Mouse (Mus musculus): ENCODE measurements around the gene Fstl4.

The Fstl4 gene

DNA sequence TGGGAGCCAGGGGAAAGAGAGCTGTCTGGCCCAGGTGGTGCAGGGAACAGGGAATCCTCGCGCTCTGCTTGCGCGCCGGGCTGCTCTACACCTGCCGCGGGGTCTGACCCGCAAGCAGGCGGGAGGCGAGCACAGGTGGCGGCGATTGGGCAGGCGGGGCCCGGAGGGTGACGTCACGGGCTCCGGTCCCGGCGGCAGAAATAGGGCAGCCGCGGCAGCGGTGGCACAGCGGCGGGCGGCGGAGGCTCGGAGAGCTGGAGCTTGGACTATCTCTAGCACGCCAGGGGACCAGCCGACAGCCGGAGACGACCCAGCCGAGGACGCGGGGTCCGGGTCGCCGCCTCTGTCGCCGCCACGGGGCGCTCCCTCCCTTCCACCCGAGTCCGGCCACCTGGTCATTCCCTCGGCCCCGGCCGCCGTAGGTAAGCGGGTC is at the start of gene Fstl4:
Fstl4 (plus strand) TSS at position 174 of the 433 bp plus-strand sequence.
- DNase-seq (ENCODE audit: low read depth), result no peak

- no peak for DNase-seq (ENCODE audit: low read depth)
These were observed 45.9 kb upstream of the Fstl4 start for GRCm38 (mm10) chr11:52718570-52718969.

GRCm38 (mm10) chr11:52721087-52721486 is 43.3 kb upstream of the Fstl4 start:
- no peak for DNase-seq (ENCODE audit: low read depth)

- no peak for DNase-seq (ENCODE audit: low read depth)
These were observed 41.7 kb upstream of the Fstl4 start for GRCm38 (mm10) chr11:52722706-52723105.

- no peak for DNase-seq (ENCODE audit: low read depth)
These were observed 38.4 kb upstream of the Fstl4 start for GRCm38 (mm10) chr11:52726001-52726400.

GRCm38 (mm10) chr11:52728479-52728878 is 36.0 kb upstream of the Fstl4 start:
- DNase-seq (ENCODE audit: low read depth), result no peak

- DNase-seq (ENCODE audit: low read depth), result no peak
These were observed 34.5 kb upstream of the Fstl4 start for GRCm38 (mm10) chr11:52729890-52730289.

- DNase-seq (ENCODE audit: low read depth), result no peak
These were observed 32.5 kb upstream of the Fstl4 start for GRCm38 (mm10) chr11:52731979-52732378.

DNA sequence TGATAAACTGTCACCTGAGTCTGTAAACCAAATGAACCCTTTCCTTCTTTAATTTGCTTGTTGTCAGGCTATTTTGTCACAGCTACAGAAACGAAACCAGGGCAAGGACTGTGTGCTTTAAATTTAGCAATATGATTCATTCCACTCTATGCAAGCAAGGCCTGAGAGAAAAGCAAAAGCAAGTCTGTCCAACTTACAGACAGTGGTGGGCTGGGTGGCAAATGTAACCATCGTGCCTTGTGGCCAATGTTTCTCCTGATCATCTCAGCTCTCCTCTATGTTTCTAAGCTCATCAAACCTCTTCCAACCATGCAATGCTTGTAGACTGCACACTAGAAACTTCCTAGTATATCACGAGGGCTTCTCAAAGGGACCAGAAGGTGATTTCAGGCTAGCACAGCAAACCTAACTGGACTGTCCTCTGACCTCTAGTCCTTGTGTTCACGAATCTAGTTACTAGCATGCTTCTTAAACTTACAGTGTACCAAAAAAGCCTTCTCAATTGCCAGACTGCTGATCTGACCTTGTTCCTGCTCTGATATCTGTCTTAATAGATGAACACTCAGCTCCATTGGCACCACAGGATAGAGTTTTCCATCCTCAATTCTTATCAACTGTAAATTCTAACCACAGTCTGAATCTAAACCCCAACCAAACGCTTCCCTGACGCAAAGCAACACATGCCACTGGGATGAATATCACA is 29.8 kb upstream of the Fstl4 start:
- no peak for DNase-seq (ENCODE audit: low read depth)

DNA sequence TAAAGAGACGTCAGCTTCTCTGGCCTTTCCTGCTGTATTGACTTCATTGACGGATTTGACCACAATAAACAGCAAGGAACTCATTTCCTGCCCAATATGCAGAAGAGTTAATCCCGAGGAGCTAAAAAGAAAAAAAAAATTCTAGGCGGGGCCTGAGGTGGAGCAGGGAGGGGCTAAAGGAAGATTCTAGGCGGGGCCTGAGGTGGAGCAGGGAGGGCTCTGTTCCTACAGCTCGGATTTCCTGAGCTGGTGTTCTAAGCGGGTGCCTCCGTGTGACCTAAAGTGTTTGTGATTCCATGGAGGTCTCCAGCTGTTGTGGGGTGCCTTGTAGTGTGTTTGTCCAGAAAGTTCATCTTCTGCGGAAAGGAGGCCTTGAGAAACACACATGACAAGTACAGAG is 25.2 kb upstream of the Fstl4 start:
- no peak for DNase-seq (ENCODE audit: low read depth)

- no peak for DNase-seq (ENCODE audit: low read depth)
These were observed 24.0 kb upstream of the Fstl4 start for GRCm38 (mm10) chr11:52740466-52740865.

GRCm38 (mm10) chr11:52743956-52744355 is 20.5 kb upstream of the Fstl4 start:
- DNase-seq (ENCODE audit: low read depth), result no peak

DNA sequence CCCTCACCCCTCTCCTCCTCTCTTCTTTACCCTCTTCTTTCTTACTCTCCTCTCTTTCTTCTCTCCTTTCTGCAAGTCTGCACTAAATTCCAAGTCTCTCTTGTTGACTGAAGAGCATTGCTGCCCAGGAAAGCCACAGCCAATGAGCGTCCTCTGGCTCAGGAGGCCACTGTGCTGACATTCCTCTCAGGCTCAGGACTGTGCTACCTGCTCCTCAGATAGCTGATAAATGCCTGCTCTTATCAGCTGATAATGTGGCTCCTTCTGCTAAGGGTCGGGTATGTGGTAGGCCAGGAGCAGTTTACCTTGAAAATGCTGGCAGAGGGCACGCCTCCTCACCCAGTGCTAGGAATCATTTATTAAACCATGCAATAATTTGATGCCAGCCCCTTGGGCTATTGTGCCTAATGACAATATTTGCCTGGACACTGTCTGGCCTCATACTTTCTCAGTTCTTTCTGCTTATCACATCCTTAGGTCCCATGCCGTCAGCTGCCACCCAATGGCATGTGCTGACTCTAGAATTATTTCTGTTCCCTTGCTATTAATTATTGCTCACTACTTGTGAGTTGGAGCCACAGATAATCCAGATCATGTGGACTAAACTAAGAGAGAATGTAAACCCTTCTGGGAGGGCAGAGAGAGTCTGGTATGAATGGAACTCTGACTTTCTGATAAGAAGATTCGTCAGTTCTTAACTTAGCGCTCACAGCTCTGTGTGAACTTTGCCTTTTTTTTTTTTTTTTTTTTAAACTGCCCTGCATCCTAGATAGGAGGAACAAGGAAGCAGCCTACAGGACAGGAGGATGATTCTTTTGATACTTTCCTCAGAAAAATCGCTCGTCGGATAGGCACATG is 19.6 kb upstream of the Fstl4 start:
- no peak for DNase-seq (ENCODE audit: low read depth)

GRCm38 (mm10) chr11:52747206-52747605 is 17.2 kb upstream of the Fstl4 start:
- peak; percentile 17 for DNase-seq (ENCODE audit: low read depth)

- DNase-seq (ENCODE audit: low read depth), result no peak
These were observed 16.5 kb upstream of the Fstl4 start for GRCm38 (mm10) chr11:52747766-52748456.

DNA sequence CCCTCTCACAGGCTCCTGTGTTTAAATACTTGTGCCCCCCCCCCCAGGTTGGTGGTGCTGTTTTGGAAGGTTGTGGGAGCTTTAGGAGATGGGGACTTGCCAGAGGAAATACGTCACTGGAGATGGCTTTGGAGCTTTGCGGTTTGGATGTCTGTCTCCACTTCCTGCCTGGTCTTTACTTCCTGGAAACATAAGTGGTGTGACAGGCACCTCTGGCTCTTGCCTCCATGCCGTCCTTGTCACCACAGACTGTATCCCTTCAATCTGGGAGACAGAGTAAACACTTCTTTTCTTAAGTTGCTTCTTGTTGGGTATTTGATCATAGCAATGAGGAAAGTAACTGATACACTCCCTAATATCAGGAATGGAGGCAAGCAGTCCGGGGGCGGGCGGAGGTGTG is 14.4 kb upstream of the Fstl4 start:
- no peak for DNase-seq (ENCODE audit: low read depth)

GRCm38 (mm10) chr11:52752524-52752923 is 11.9 kb upstream of the Fstl4 start:
- DNase-seq (ENCODE audit: low read depth), result no peak

DNA sequence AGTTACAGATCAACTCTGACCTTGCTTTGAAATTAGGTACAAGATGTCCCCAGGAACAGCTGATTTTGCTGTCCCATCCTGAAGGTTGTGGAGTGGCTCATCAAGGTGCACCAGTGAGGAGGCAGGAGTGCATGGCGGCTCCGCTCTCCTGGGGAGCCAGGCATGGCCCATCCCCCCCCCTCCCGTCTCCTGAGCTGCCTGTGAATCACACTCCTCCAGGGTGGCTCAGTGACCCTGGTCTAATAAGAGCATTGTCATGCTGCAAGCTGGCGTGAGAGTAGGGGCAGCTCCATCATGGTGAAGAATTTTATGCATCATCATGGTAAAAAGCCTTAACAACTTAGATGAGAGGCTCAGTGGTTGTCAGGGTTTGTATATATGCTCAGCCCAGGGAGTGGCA is 11.2 kb upstream of the Fstl4 start:
- no peak for DNase-seq (ENCODE audit: low read depth)

- DNase-seq (ENCODE audit: low read depth), result no peak
These were observed 2.6 kb upstream of the Fstl4 start for GRCm38 (mm10) chr11:52761800-52762199.

DNA sequence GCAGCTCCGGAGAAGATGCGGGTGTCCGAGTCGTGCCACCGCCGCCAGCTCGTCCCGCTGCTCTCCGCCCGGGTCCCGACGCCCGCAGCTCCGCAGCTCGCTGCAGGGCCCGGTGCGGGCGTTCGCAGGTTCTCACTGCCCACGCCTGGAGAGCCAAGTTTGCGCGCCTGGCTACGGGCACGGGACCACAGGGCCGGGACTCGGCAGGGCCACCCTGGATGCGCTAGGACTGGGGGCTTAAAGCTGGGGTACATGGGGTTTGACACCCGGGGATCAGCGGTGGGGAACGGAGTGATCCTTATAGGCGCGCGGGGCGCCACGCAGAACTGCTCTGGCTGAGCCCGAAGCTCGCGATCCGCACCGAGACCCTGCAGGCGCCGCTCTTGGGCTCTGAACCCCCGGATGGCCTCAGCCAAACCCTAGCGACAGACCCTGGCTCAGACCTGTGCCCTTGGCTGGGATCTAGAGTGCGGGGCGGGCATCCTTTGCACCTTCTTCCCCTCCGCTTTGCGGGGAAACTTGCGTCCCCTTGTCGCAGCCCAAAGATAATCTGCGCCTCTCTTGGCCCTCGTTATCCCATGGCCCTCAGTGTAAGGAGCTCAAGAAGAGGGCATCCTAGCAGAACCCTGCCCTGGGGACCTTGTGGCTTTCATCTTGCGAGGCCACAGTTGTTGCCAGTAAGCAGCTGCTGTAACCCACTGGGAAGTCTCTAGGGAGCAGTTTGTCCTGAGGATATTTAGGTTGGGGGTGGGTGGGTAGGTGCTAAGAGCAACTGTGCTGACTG is 652 bp downstream of the Fstl4 start:
- no peak for DNase-seq (ENCODE audit: low read depth)

GRCm38 (mm10) chr11:52765678-52766254 is 1.3 kb downstream of the Fstl4 start:
- no peak for DNase-seq (ENCODE audit: low read depth)

- no peak for DNase-seq (ENCODE audit: low read depth)
These were observed 3.5 kb downstream of the Fstl4 start for GRCm38 (mm10) chr11:52767921-52768320.

All from fibroblast of lung, adult 2 months (primary cell).